Mouse (Mus musculus): ENCODE results near the gene Slc16a11.
A peak's percentile ranks its signal among the peaks of the same experiment; 100 is the strongest.

The Slc16a11 gene

DNA sequence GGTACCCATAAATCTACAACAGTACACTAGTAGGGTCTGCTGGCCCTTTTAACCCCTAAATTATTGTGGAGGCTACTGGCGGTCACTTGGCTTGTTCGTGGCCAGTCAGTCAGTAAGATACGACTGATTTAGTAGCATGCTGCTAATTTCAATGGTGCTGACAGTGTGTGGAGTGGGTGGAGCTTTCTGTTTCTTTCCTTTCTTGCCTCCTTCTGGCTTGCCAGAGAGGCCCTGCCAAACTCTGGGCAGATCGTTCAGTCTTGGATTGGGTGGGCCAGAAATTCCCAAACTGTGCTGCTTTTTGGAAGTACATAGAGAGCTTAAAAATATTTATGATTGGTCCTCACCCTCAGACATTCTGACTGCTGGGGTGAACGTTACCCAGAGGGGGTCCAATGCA is 14.6 kb downstream of the Slc16a11 start:
- DNase-seq (ENCODE audit: low spot score) = no peak

GRCm38 (mm10) chr11:70227661-70228245 is 15.2 kb downstream of the Slc16a11 start:
- no peak for DNase-seq (ENCODE audit: low spot score)

DNA sequence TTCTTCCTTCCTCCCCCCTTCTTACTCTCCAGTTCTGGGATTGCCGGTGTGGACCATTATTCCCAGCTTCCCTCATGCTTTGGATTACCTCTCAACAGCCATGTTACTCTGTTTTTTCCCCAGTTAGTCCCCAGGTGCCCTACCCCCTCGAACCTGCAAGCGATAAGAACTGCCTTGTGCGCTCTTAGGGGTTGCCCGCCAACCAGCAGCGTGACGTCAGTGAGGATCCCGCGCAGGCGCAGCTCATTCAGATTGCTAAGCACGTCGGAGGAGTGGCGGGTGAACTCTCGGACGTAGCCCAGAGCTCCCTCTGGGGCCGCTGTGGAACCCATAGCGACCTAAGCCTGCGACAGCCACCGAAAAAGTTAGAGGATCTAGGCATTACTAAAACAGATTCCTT is 16.3 kb downstream of the Slc16a11 start:
- DNase-seq (ENCODE audit: low spot score) = peak; percentile 83

GRCm38 (mm10) chr11:70229260-70230010 is 16.9 kb downstream of the Slc16a11 start, which contains the start of gene Bcl6b:
TSS of gene Bcl6b (minus strand) at chr11:70229798.
- DNase-seq (ENCODE audit: low spot score) = no peak

GRCm38 (mm10) chr11:70230239-70230727 is 17.7 kb downstream of the Slc16a11 start:
- DNase-seq (ENCODE audit: low spot score) = peak; percentile 96

GRCm38 (mm10) chr11:70232546-70232945 is 20.0 kb downstream of the Slc16a11 start:
- DNase-seq (ENCODE audit: low spot score) = peak; percentile 70

GRCm38 (mm10) chr11:70233016-70233415 is 20.5 kb downstream of the Slc16a11 start:
- no peak for DNase-seq (ENCODE audit: low spot score)

DNA sequence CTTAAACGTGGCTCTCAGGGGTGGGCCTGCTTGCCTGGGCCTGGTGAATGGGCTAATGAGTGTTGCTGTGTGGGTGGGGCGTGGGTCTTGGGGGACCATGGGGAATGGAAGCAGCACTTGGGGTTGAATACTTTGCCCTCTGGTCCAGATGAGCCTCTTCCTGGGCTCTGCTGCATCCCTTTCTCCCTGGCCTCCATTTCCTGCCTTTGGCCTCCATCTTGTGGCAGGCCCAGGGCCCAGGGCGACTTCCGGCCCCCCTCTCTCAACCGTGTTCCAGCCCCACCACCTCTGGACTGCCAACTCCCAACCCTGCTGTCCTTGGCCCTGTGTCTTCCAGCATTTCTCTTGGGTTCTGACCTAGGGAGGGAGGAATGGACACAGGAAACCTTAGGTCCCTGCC is 21.5 kb downstream of the Slc16a11 start:
- DNase-seq (ENCODE audit: low spot score) = no peak

GRCm38 (mm10) chr11:70234497-70234896 is 21.9 kb downstream of the Slc16a11 start:
- no peak for DNase-seq (ENCODE audit: low spot score)

DNA sequence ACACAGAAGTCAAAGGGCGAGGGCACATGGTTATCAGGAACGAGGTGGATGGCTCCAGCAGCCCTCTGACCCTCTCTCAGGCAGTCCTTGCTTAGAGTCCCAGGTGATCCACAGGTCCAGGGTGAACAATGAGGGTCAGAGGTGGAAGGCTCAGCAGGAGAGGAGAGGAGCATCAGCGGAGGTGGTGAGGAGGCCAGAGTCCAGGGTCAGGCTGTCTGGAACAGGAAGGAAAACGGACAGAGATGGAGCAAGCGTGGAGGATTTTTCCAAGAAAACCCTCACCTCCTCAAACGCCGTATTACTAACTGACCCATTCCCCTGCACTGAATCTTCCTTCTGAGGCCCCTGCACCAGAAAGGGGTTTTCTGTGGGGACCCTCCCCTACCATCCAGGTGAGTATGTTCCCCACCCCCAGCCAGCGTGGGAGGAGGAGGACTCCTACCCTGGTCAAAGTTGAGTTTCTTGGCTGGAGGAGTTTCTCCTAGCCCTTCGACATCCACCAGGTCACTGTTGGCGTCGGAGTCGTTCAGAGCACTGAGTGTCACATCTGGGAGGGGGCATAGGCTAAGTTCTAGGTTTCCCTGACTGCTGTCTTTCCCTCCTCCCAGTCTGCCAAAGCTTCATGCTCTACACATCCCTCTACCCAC is 22.8 kb downstream of the Slc16a11 start:
- no peak for DNase-seq (ENCODE audit: low spot score)

- DNase-seq (ENCODE audit: low spot score) = no peak
Measured at GRCm38 (mm10) chr11:70236717-70237116, 24.2 kb downstream of the Slc16a11 start.

DNA sequence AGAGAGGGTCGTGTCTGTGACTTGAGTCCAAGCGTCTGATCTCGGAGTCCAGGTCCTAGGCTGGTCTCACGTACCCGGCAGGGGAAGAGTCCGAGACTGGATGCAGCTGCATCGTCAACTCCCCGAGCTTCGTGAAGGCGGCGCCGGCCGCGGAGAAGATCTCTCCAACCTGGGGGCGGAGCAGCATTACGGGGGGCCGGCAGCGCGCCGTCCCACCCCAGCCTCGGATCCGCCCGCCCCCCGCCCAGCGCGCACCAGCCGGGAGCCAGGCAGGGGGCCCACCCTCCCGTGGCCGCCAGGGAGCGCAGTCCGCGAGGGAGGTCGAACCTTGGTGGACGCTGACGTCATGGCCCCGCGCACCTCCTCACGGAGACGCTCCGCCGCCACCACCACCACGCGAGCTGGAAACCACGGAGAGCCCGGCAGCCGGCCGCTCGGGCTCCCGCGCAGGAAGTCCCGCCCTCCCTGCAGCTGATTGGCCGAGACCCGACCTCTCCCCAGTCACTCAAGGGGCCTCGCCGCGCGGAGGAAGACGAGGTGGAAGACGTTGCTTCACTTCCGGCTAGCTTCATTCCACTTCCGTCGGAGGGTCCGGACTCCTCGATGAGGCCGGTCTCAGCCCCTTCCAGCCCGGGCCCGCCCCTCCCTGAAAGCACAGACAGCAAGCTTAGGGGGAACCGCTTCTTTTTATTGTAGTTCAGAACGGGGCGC is 25.1 kb downstream of the Slc16a11 start, which contains the start of gene 0610010K14Rik:
TSS of gene 0610010K14Rik (minus strand) at position 458 of the 711 bp plus-strand sequence.
- DNase-seq (ENCODE audit: low spot score) = peak; percentile 97

- DNase-seq (ENCODE audit: low spot score) = no peak
Measured at GRCm38 (mm10) chr11:70238591-70239440, 26.3 kb downstream of the Slc16a11 start.

DNA sequence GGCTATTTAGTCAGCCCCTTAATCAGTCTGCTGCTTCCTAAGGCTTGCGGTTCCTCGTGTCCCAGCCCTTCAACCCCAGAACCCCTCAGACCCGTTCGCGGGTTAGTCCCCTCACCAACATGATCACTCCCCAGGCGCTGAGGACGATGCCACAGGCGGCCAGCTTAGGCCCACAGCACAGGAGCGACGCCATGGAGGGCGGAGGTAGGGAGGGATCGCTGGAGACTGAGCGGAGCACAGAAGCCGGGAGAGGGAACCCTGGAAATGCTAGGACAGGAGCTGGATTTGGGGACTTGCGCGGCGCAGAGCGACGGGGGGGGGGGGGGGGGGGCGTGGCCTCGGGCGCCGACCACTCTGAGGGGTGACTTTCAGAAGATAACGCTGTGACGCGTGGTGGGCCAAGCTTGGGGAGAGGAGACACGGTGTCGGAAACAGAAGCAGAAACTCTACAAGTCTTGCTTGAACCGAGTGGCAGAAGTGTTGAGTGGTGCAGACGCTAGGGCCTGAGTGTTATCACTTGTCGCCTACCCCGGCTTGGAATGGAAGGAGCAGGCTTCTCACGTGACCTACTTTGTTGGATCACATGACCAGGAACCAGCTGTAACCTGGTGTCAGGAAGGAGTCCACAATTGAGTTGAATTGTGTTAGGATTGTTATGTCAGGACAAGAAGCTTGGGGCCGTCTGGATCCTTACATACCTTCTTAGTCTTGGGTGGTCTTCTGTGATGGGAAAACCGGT is 27.2 kb downstream of the Slc16a11 start, which contains the start of the genes Gm21988 and Rnasek:
TSS of gene Gm21988 (minus strand) at position 290 of the 739 bp plus-strand sequence.
TSS of gene Rnasek (minus strand) at position 302 of the 739 bp plus-strand sequence.
- DNase-seq (ENCODE audit: low spot score) = peak; percentile 88

GRCm38 (mm10) chr11:70242591-70242990 is 30.0 kb downstream of the Slc16a11 start:
- no peak for DNase-seq (ENCODE audit: low spot score)

DNA sequence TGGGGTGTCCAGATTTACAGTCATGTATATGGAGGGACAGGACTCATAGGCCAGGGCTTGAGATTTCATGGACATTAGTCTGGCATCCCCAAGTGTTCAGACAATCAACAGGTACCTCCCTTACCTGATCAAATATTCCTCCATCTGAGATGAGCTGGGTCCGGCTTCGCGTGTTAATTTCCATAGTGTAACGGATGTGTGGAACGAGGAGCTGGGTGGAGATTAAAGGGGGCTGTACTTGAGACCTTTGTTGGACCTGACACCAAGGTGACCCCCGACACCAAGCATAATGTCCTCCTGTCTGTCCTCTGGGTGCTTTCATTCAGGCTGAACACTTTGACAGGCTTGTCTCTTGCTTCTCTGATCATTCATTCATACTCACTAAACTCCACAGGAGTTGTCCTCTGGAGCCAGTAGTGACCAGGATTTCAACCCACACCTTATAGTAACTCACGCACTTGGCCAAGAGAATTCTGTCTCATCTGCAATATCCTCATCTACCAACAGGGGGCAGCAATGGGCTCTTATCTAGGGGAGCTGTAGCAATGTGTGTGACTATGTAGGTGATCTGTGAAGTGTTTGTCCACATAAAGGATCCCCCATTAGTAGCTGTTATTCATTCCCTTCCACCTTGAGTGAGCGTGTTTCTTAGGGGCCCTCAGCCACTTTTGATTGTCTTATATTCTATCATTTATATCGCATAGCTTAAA is 34.7 kb downstream of the Slc16a11 start:
- DNase-seq (ENCODE audit: low spot score) = peak; percentile 85

- no peak for DNase-seq (ENCODE audit: low spot score)
Measured at GRCm38 (mm10) chr11:70250150-70250549, 37.6 kb downstream of the Slc16a11 start.

DNA sequence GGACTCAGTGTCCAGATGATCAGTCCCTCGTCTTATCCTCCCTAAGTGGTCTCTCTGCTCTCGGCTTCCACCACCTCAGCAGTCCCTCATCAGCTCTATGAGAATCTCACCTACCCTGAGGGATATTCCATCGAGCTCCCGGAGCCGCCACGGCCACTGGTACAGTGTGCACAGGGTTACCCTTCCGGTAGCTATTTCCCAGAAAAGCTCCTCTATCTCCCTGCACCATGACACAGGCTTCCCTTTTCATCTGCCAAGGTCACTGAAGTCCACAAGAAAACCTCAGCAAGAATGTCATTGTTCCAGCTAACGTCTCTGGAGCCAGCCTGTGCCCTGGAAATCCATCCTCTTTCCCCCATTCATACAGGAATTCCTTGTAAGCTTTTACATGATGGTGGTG is 39.3 kb downstream of the Slc16a11 start:
- DNase-seq (ENCODE audit: low spot score) = no peak

DNA sequence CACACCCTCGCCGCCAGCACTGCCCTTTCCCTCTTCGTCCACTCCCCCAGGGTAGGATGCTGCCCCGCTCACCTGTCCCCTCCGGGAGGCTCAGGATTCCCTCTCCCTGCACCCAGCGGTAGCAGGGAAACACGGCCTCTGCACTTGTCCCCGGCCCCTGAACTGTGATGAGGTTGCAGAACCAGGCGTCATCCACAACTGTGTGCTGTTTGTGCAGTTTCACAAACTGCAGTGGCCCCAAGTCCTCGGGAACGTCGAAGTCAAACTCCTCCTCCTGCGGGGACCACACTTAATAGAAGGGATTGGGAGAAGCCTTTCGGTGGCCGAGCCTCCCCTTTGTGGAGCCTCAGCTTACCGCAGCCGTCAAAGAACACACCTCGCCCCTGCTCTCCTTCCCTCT is 41.8 kb downstream of the Slc16a11 start:
- DNase-seq (ENCODE audit: low spot score) = no peak

Measured in retina, embryonic 14.5 days (tissue).